Mouse (Mus musculus) heart, adult 9 months (tissue): ENCODE measurements around the gene Il5ra.

Experiments
- DNase-seq, 2 experiments: peaks; one replicate each; pipeline ENCODE4 v3.0.0; 2022; ENCODE audit warnings: low spot score in 2 of 2

The Il5ra gene

GRCm38 (mm10) chr6:106748887-106749388, at the start of gene Il5ra:
TSS of gene Il5ra (minus strand) at chr6:106749037.
- DNase-seq: no peak

GRCm38 (mm10) chr6:106794094-106794814, 45.4 kb upstream of the Il5ra start:
- no peak for DNase-seq

GRCm38 (mm10) chr6:106793621-106794020, 44.8 kb upstream of the Il5ra start:
- no peak for DNase-seq

- DNase-seq: no peak
These were observed 44.3 kb upstream of the Il5ra start for GRCm38 (mm10) chr6:106793088-106793487.

- no peak for DNase-seq
These were observed 43.6 kb upstream of the Il5ra start for GRCm38 (mm10) chr6:106792486-106792885.

- DNase-seq: no peak
These were observed 42.6 kb upstream of the Il5ra start for GRCm38 (mm10) chr6:106791429-106791828.

GRCm38 (mm10) chr6:106787138-106787537, 38.3 kb upstream of the Il5ra start:
- no peak for DNase-seq

GRCm38 (mm10) chr6:106770046-106770445, 21.2 kb upstream of the Il5ra start:
- no peak for DNase-seq

- no peak for DNase-seq
These were observed 20.5 kb upstream of the Il5ra start for GRCm38 (mm10) chr6:106769290-106769866.

- DNase-seq: peak; percentile 97
These were observed 19.9 kb upstream of the Il5ra start, which contains the start of gene Trnt1 for GRCm38 (mm10) chr6:106768640-106769289. TSS of gene Trnt1 (plus strand) at chr6:106769120.

GRCm38 (mm10) chr6:106766774-106767173, 17.9 kb upstream of the Il5ra start:
- DNase-seq: no peak

- DNase-seq: no peak
These were observed 17.1 kb upstream of the Il5ra start for GRCm38 (mm10) chr6:106765892-106766291.

GRCm38 (mm10) chr6:106761486-106761885, 12.6 kb upstream of the Il5ra start:
- DNase-seq: no peak

GRCm38 (mm10) chr6:106760473-106761218, 11.8 kb upstream of the Il5ra start:
- DNase-seq: no peak

GRCm38 (mm10) chr6:106758299-106758698, 9.5 kb upstream of the Il5ra start:
- DNase-seq: no peak

- DNase-seq: no peak
These were observed 1.5 kb upstream of the Il5ra start for GRCm38 (mm10) chr6:106750291-106750690.

- DNase-seq: no peak
These were observed 1.0 kb downstream of the Il5ra start for GRCm38 (mm10) chr6:106747804-106748203.

- DNase-seq: no peak
These were observed 1.6 kb downstream of the Il5ra start for GRCm38 (mm10) chr6:106747251-106747650.

- no peak for DNase-seq
These were observed 3.0 kb downstream of the Il5ra start for GRCm38 (mm10) chr6:106745673-106746394.

GRCm38 (mm10) chr6:106743556-106744233, 5.1 kb downstream of the Il5ra start:
- DNase-seq: no peak
